Mouse (Mus musculus): ENCODE data around the gene Catip.

- TF ChIP-seq CTCF (conservative IDR thresholded peaks at IDR 0.05; ENCODE audit: low read length) (no peak), NANOG (IDR thresholded peaks at IDR 0.05; ENCODE audit: borderline replicate concordance, low read length) (no peak)
These were observed 29.6 kb upstream of the Catip start for GRCm38 (mm10) chr1:74332241-74332763.

Measured in E14TG2a.4 (cell line).